Mouse (Mus musculus): ENCODE results near the gene Armh2.
A peak's percentile ranks its signal among the peaks of the same experiment; 100 is the strongest.

The Armh2 gene

DNA sequence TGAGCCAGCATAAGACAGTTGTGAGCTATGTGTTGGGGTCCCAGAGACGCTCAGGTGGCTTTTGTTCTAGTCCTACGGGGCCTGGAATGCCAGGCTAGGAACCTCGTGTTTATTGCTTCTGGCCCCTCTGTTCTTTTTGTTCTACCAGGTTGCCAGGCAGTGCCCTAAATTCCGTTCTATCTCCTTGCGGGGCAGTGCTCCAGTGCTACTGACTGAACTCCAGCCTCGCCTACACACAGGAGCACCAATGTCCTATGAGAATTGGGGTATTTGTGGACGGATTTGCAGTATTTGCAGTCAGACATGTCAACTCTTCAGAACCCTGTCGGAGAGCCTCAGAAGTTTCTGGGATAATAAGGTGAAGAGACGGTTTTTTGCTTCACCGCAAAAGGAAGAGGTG is at the start of gene Armh2:
TSS of gene Armh2 (plus strand) at position 205 of the 400 bp plus-strand sequence.
- DNase-seq: no peak

GRCm38 (mm10) chr13:24693312-24693711 is 47.7 kb upstream of the Armh2 start:
- no peak for DNase-seq

GRCm38 (mm10) chr13:24698746-24699145 is 42.3 kb upstream of the Armh2 start:
- DNase-seq: no peak

DNA sequence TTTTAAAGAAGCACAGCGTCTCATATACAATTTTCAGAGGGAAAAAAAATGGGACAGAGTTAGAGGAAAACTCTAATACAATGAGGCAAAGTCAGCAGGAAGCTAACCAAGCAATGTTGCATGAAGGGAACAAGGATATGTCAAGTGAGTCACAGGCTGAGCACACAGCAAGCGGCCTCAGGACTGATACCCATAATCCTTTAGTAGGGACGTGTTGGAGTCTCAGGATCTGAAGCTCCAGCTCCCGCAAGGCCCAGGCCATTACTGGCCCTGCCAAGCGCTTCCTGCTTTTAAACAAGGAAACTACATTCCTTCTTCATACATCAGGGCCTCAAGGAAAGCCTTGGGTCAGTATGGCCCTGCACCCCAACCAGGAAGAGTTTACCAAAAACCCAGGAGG is 38.9 kb upstream of the Armh2 start:
- no peak for DNase-seq

DNA sequence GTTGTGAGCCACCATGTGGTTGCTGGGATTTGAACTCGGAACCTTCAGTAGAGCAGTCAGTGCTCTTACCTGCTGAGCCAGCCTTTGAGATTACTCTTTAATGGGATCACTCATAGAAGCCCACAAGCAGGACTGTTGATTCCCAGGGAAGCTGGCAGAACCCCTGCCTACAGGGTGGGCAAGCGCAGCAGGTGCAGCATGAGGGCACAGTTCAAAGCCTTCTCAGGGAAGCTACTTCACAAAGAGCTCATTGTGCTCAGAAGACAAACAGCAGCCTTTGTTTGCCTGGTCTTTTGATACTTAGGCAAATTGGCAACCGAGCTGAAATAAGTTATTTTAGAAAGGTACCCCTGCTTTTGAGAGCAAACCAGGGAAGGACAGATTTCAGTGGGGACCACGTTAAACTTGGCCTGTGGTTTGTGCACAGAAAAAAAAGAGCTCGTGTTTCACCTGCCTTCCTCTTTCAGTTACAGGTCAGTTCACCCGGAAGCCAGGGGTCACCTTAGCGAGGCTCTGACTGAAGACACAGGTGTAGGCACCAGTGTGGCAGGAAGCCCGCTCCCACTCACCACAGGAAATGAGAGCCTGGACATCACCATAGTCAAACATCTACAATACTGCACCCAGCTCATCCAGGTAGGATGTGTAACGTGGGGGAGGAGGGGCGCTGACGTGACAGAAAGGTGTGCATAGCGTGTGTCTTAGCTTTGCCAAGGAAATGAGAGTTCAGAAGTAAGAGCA is 31.2 kb upstream of the Armh2 start:
- DNase-seq: no peak

GRCm38 (mm10) chr13:24710968-24711367 is 30.1 kb upstream of the Armh2 start:
- DNase-seq: no peak

DNA sequence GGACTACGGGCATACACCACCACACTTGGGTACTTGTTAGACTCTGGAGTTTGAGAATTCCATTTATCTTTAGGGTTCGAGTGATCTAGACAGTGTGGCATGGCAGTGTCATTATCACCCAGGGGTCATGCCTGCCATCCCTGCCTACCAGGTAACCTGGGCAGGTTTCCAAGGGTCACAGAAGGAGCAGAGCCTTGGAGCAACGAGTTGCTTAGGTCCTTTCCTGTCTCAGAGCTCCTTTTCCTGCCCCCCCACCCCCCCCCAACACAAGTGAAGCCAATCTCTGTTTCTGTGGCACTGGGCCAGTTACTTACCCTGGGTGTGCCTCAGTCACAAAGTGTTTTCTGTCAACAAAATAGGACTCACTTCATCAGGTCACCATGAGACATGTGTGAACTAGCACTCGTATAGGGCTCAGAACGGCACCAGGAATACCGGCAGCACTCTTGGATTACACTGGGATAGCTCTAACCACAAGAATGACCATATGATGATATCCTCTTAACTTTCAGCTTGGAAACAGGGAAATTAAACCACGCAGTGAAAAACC is 28.4 kb upstream of the Armh2 start:
- no peak for DNase-seq

GRCm38 (mm10) chr13:24713434-24714000 is 27.5 kb upstream of the Armh2 start:
- DNase-seq: peak; percentile 94

DNA sequence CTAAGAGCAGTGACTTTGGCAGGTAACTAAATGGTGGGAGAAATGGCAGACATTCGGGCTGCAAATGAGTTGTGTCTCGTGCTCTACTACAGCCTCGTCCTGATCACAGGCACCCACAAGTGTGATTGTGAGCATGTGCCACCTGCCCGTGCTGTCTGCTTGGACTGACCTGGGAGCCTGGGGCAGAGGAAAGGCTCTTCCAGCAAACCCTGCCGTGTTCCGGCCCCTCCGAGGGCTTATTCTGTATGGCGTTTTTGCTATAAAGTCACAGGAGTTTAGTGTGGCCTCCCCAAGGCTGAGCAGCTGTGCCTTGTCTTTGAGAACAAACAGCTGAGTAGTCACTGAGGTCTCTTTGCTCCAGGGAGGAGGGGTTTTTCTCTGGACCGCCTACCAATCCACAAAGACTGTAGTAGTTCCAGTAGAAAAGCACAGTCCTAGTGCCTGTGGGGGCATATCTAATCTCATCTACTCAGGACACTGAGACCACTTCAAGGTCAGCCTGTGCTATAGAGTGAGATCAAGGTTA is 26.6 kb upstream of the Armh2 start:
- DNase-seq: peak in 1 of 2 experiments; percentile 36

DNA sequence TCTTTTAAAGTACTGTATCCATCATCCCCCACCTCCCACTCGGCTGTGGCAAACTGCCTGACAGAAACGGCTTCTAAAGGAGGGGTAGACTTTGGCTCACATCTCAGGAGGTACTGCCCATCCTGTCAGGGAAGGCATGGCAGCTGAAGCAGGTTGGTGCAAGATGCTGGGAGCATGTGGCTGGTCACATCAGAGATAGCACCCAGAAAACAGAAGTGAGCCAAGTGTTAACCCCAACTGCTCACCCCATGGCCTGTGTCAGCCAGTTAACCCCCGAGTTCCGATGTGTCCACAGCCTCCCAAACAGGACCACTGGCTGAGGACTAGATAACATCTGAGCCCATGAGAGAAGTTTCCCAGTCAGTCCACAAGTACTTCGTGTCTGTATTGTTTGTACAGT is 25.4 kb upstream of the Armh2 start:
- DNase-seq: no peak

- DNase-seq: no peak
Observed at GRCm38 (mm10) chr13:24716441-24716840, 24.6 kb upstream of the Armh2 start.

DNA sequence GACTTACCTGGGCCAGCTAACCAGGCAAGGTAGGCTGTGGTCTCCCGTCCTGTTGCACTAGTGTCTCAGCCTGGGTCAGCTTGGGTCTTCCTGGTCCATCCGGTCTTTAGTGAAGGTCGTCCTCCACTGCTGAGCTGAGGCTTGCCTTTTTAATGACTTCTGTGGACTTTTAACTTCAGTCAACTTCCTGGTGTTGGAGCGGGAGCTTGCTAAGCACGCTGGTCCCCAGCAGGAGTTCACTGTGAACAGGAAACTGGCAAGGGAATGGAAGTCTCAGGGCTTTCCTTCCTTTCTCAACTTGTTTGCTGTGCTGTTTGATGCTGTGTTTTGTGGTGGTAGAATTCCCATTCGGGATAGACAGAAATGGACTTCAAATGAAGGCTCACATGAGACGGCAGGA is 23.4 kb upstream of the Armh2 start:
- no peak for DNase-seq

DNA sequence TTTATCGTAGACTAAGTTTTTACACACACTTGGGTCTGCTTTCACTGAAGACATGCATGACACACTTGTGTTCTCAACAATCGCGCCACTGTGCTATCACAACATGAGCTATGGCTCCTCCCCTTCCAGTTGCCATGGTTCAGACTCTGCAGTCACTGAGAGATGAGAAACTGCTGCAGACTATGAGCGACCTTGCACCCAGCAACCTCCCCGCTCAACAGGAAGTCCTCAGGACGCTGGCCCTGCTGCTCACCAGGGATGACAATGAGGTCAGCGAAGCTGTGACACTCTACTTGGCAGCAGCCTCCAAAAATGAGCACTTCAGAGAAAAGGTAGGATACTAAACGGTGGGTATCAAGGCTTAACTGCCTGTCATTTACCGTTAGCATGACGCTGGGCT is 19.5 kb upstream of the Armh2 start:
- DNase-seq: no peak

DNA sequence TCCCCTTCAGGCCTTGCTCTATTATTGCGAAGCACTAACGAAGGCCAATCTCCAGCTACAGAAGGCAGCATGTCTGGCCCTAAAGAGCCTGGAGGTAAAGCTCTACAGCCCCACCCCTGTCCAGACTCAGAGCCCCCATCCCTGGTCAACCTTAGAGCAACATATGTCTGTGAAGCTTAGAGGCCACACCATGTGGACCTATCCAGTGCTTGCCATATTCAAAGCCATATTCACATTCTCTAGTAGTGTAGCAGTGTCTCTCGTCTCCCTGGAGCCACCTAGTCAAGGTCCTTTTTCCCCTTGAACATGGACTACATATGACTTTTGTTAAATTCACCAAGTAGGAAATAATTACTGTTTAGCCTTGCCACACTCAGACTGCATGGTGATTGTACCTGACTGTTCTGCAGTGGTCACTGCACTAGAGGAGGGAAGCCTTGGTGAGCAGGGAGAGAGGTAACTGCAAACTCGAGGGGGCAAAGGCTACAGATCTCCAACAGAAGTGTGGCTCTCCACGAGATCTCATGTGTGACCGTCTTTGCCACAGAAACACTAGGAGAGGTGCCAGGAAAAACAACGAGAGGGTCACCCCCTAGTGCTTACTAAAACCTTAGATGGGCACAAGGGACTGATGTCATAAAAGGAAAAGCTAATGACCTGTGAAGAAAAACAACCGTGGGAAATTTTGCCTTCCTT is 17.2 kb upstream of the Armh2 start:
- DNase-seq: peak in 1 of 2 experiments; percentile 44

DNA sequence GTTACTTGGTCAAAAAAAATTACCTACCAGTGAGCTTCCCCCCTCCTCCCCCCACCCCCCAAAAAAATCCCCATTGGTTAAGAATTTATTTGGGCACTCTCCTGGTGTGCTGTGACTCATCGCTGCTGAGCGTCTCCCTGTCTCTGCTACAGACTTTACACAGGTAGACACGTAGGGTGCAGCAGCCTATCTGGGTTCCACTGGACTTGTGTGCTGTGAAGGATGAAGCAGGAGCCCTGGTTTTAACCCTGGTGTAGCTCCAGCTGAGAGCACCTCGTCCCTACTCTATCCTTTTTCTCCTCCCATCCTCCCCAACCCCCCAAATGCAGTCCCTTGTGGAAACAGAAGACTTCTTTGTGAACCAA is 16.7 kb upstream of the Armh2 start:
- no peak for DNase-seq

GRCm38 (mm10) chr13:24729128-24729527 is 11.9 kb upstream of the Armh2 start:
- DNase-seq: no peak

DNA sequence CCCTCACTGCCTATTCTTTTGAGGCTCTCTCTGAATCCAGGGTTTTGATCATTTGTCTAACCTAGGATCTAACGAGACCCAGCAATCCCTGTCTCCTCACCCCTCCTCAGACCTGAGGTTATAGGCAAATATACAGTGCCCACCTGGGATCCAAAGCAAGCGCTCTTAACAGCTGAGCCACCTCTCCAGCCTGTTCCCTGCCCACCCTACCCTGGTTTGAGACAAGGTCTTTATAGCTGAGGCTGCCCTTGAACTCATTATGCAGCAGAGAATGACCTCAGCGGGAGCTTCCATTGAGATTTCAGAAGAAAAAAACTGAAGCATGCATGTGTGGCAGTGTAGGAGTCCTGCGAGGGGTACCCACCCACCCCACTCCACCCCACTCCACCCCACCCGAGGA is 6.5 kb upstream of the Armh2 start:
- DNase-seq: no peak

DNA sequence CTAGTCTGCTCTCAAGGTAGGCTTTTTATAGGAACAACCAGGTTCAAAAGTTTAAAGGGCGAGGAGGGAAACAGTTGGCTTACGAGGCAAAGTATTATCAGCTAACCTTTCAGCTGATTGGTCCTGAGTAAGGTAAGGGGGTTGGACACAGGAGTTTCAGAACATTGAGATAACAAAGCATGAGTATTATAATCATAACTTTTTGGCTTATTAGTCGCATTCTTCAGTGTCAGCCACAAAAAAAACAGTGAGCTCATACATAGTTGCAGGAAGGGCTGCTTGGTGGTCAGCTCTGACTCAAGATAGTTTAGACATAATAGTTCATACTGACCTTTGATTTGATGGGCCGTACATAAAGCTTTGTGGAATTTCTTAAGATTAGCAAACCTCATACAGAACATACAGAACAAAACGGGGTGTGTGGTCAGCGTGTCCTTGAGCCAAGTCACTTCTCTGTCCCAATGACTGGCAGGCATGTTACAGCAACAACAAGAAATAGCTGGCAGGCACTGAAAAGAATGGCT is 5.4 kb upstream of the Armh2 start:
- no peak for DNase-seq

DNA sequence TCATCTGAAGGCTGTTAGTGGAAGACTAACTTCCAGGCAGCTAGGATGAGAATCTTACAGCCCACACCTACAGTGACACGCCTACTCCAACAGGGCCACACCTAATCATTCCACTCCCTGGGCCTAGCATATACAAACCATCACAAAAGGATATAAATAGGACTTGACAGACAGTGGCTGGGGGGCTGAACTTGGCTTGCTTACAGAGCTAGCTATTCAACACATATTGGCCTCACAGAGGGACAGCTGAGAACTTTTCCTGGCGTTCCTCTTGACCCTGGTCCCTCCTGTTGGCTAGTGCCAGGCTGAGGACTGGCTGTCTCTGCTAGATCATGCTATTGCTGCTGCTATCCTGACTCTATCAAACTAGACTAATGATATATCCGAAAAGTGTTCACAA is 6.8 kb downstream of the Armh2 start:
- no peak for DNase-seq

DNA sequence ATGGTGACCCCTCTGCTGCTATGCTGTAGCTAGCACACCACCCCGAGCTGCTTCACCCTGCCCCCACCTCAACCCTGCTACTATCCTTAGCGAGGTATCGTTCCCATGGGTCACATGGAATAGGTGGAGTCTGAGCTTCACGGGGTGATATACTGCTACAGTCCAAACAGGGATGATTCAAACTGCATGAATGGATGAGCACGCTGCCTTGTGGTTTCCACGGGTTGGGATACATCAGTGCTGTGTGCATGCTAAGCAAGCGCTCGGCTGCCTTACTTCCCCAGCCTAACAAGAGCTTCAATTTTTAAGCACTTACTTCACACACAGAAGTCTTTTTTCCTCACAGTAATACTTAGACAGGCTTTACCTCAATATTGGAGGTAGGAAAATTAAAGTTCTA is 9.8 kb downstream of the Armh2 start:
- DNase-seq: no peak

GRCm38 (mm10) chr13:24751396-24751795 is 10.4 kb downstream of the Armh2 start:
- DNase-seq: no peak

- no peak for DNase-seq
Observed at GRCm38 (mm10) chr13:24756756-24757155, 15.7 kb downstream of the Armh2 start.

DNA sequence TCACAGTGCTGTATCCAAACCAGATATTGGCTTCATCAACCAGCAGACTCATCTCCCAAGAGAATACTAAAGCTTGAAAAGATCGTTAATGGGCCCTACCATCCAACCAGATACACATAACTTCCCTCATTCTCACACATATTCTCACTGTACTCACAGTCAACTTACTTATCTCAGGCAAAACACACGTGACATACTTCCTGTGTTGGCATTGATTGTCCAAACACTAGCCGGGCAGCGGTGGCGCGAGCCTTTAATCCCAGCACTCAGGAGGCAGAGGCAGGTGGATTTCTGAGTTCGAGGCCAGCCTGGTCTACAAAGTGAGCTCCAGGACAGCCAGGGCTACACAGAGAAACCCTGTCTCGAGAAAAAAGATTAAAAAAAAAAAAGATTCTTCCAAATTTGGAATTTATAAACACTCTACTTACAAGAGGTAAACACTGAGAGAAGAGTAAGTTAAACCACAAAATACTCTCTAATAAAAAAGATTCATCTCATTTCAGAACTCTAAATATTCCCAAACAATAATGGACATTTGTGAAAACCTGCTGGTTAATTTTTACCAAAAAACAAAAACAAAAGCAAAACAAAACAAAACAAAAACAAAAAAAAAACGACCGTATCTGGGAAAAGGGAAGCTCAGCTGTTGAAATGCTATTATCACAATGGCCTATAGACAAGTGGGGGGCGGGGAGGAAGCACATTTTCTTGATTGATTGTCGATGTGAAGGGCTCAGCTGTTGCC is 17.0 kb downstream of the Armh2 start:
- DNase-seq: no peak

Data from kidney, postnatal 4 days (tissue).